Mouse (Mus musculus) neutrophil, adult 65 days (primary cell): Measurements from ENCODE around the gene Agap1. TPM values are rescaled to one million over a fixed set of nuclear protein-coding genes. Genes with fewer than 3 reads are reported as not detected.

Experiments
- total RNA-seq: library from RNA; stranded (reverse); gene quantifications from 2 replicates; pipeline ENCODE4 v1.2.4, GENCODE M21; 2023

Gene Agap1
- total RNA-seq: 55.8 and 64.6 TPM in 2 replicates

DNA sequence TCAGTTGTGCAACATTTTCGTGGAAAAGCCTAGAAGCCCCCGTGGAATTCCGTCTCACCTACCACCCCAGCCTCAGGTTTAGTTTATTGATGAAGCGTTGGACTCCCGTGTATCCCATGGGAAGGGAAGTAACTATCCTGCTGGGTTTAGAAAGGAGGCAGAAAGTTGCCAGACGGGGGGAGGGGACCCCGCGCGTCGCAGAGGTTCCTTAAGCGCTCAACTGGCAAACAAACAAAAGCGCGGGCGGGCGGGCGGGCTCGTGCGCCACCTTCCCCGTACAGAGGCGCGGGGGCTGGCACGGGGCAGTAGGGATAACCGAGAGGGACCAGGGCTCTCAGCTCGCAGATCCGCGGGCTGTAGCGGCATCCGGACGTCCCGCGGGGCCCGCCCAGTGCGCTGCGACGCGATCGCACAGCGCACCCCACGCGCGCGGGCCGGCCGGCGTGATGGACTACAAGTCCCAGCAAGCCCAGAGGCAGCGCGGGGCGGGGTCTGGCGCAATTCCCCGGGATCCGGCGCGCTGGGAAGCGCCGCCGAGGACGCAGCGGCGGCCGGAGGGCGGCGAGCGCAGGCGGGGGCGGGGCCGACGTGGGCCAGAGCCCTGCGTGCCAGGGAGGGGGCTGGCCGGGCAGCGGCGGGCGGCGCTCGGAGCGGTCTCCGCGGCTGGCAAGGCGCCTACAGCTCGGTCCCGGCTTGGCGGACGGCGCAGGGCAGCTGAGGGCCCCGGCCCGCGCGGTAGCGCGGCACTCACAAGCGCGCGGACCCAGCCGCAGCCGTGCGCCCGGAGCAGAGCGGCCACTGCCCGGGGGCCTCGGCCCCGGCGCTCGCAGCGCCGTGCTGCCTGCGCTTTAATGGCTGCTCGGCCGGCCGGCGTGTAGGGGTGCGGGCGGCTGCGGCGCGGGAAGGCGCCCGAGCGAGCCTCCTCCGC, at the start of gene Agap1:
Gene Agap1, plus strand, starts transcription at position 611 of the 928 bp plus-strand sequence.

DNA sequence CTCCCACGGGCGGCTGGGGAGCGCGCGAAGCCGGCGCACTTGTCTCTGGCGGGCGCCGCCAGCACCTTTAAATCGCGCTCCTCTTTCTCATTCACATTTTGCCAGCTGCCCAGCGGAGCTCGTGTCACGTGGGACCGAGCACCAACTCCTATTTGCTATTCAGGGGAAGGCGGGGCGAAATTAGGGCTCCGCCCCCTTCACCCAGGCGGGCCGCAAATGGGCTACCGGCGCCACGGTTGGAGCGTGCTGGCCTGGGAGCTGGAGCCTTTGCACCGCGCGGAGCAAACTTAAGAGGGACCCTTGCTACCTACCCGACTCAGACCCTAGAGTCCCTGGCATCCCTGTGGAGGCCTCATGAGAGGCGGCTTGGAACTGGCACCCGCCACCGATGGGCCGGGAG, 476.5 kb downstream of the Agap1 start, which contains the start of gene Gbx2:
Gene Gbx2, minus strand, starts transcription at position 60 of the 400 bp plus-strand sequence.

